Mouse (Mus musculus) kidney, adult 2 months (tissue): ENCODE data around the gene Trio.

Experiments
- CTCF ChIP-seq: fragments of 200-500 bp; conservative IDR thresholded peaks from 2 replicates; pipeline ENCODE4 v1.5.1; 2011; ENCODE audit warnings: low read depth, mild to moderate bottlenecking, control low read depth, low read length, moderate library complexity, mixed read lengths; ENCODE audit not compliant: insufficient read depth, insufficient read length
- POLR2A ChIP-seq: fragments of 200-500 bp; IDR thresholded peaks from one replicate; pipeline ENCODE4 v1.6.1; 2011; ENCODE audit warnings: low read depth, low read length, control low read depth

DNA sequence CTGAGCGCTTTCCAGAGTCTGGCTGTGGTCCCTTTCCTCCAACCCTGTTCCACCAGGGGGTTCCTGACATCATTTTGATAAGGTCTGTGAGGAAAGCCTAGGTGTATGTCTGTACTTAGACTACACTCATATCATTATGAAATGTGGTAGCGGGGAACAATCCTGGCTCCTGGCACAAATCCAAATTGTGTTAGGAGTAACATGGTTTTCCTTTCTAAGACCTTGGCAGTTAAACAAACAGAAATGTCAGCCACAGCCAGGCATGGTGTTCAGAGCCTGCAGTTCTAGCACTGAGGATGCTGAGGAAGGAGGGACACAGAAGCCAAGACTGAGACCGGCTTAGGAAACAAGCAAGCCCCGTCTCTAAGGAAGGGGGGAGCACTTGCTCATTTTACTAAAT lies 119.2 kb downstream of the Trio start:
- no peak for TF ChIP-seq CTCF
- TF ChIP-seq POLR2A: no peak
